Mouse (Mus musculus): ENCODE measurements around the gene Atf6. TPM values are rescaled to one million over a fixed set of nuclear protein-coding genes. Genes with fewer than 3 reads are reported as not detected.

Atf6 gene
- total RNA-seq, 1 experiment, result 33.2 TPM

DNA sequence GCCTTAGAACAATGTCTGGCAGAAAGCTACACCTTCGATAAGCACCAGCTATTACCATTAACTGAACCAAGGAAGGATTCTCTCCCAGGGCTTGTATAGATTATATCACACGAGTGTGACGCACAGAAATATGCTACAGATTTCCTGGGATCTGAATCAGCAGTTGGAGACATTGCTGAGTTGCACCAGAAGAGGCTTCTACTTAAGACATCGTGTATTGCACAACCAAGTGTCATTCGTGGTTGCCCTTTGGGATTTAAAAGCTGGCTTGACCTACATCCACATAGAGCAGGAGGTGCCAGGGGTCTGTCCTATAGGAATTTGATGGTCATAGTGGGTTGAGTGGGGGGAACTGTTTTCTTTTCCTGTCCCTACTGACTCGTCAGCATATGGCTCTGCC, 164.6 kb downstream of the Atf6 start:
- no peak for DNase-seq (ENCODE audit: low read depth, low spot score)
- in situ Hi-C loops (cut with MboI; ENCODE audit: low sequenced_read_pairs in 2 of 2, unreplicated experiment in 2 of 2), result no loop called here
- Histone ChIP-seq H3K4me3 (ENCODE audit: insufficient read depth in 1 of 2, low read depth in 1 of 2, low read length in 2 of 2, poor library complexity in 1 of 2, severe bottlenecking in 1 of 2) (no peak overlapping the region), H3K9ac (ENCODE audit: insufficient read depth, low read depth, low read length, poor library complexity, severe bottlenecking) (no peak overlapping the region), H3K4me1 (ENCODE audit: control insufficient read depth in 2 of 2, insufficient read depth in 2 of 2, low read length in 2 of 2, poor library complexity in 1 of 2) (no peaks in the 10 kb centered on the region), H3K27ac (ENCODE audit: insufficient read depth, low read depth, low read length, poor library complexity, severe bottlenecking) (no peak overlapping the region), H3K36me3 (ENCODE audit: control insufficient read depth, insufficient read depth, low read length, poor library complexity, severe bottlenecking) (no peaks in the 10 kb centered on the region; the same call in 1 of the 2 replicates), H3K9me3 (ENCODE audit: control insufficient read depth, insufficient read depth, low read depth, low read length) (no peaks in the 10 kb centered on the region)
- no peak for TF ChIP-seq MAFK (IDR thresholded peaks at IDR 0.05; ENCODE audit: insufficient read depth, low read depth, low read length)
- TF ChIP-seq HCFC1 (IDR thresholded peaks at IDR 0.05; ENCODE audit: borderline replicate concordance, insufficient read depth, low read length), result no peak
- TF ChIP-seq ZNF384 (IDR thresholded peaks at IDR 0.05; ENCODE audit: low read depth, low read length), result no peak
- TF ChIP-seq CHD2 (IDR thresholded peaks at IDR 0.05; ENCODE audit: low read depth, low read length), result no peak

DNA sequence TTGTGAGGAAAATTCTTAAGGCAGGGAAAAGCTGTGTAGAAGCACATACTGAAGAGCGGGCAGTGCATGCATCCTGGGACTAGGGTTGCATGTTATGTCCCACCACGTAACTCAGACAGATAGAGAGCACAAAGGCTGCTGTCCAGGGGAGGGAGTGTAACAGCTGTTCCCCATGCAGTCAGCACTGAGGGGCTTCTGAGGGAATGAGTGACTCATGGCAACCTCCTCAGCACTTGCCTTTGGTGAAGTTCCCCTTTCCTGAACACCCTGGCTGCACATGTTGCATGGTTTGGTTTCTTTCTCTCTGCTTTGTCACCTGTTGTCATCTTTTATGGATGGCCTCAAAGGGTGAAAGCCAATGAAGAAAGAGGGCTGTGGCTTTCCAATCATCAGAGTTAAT, 165.3 kb downstream of the Atf6 start:
- DNase-seq (ENCODE audit: low read depth, low spot score), result no peak
- H3K9ac ChIP-seq (ENCODE audit: insufficient read depth, low read depth, low read length, poor library complexity, severe bottlenecking), result no peak overlapping the region
- TF ChIP-seq MAFK (IDR thresholded peaks at IDR 0.05; ENCODE audit: insufficient read depth, low read depth, low read length), result no peak
- TF ChIP-seq HCFC1 (IDR thresholded peaks at IDR 0.05; ENCODE audit: borderline replicate concordance, insufficient read depth, low read length), result no peak
- no peak for TF ChIP-seq ZNF384 (IDR thresholded peaks at IDR 0.05; ENCODE audit: low read depth, low read length)
- TF ChIP-seq CHD2 (IDR thresholded peaks at IDR 0.05; ENCODE audit: low read depth, low read length), result no peak
- TF ChIP-seq ZC3H11A (IDR thresholded peaks at IDR 0.05; ENCODE audit: borderline replicate concordance, low read depth, low read length), result no peak
- H3K4me3 ChIP-seq (ENCODE audit: insufficient read depth in 1 of 2, low read depth in 1 of 2, low read length in 2 of 2, poor library complexity in 1 of 2, severe bottlenecking in 1 of 2), result no peak overlapping the region
- H3K36me3 ChIP-seq (ENCODE audit: control insufficient read depth, insufficient read depth, low read length, poor library complexity, severe bottlenecking), result no peaks in the 10 kb centered on the region
- no peak overlapping the region for H3K27ac ChIP-seq (ENCODE audit: insufficient read depth, low read depth, low read length, poor library complexity, severe bottlenecking)
- no peaks in the 10 kb centered on the region for H3K4me1 ChIP-seq (ENCODE audit: control insufficient read depth in 2 of 2, insufficient read depth in 2 of 2, low read length in 2 of 2, poor library complexity in 1 of 2)
- in situ Hi-C loops (cut with MboI; ENCODE audit: low sequenced_read_pairs in 2 of 2, unreplicated experiment in 2 of 2), result no loop called here
- H3K9me3 ChIP-seq (ENCODE audit: control insufficient read depth, insufficient read depth, low read depth, low read length), result no peaks in the 10 kb centered on the region

GRCm38 (mm10) chr1:170701582-170701981, 166.0 kb downstream of the Atf6 start:
- TF ChIP-seq ZC3H11A (IDR thresholded peaks at IDR 0.05; ENCODE audit: borderline replicate concordance, low read depth, low read length) (no peak), HCFC1 (IDR thresholded peaks at IDR 0.05; ENCODE audit: borderline replicate concordance, insufficient read depth, low read length) (no peak)
- no peak overlapping the region for H3K27ac ChIP-seq (ENCODE audit: insufficient read depth, low read depth, low read length, poor library complexity, severe bottlenecking)

GRCm38 (mm10) chr1:170701178-170701577, 166.4 kb downstream of the Atf6 start:
- TF ChIP-seq ZNF384 (IDR thresholded peaks at IDR 0.05; ENCODE audit: low read depth, low read length) (no peak), HCFC1 (IDR thresholded peaks at IDR 0.05; ENCODE audit: borderline replicate concordance, insufficient read depth, low read length) (no peak), MAFK (IDR thresholded peaks at IDR 0.05; ENCODE audit: insufficient read depth, low read depth, low read length) (no peak), CHD2 (IDR thresholded peaks at IDR 0.05; ENCODE audit: low read depth, low read length) (no peak), ZC3H11A (IDR thresholded peaks at IDR 0.05; ENCODE audit: borderline replicate concordance, low read depth, low read length) (no peak)
- Histone ChIP-seq H3K4me3 (ENCODE audit: insufficient read depth in 1 of 2, low read depth in 1 of 2, low read length in 2 of 2, poor library complexity in 1 of 2, severe bottlenecking in 1 of 2) (no peak overlapping the region), H3K36me3 (ENCODE audit: control insufficient read depth, insufficient read depth, low read length, poor library complexity, severe bottlenecking) (no peaks in the 10 kb centered on the region), H3K9ac (ENCODE audit: insufficient read depth, low read depth, low read length, poor library complexity, severe bottlenecking) (no peak overlapping the region), H3K9me3 (ENCODE audit: control insufficient read depth, insufficient read depth, low read depth, low read length) (no peaks in the 10 kb centered on the region), H3K27ac (ENCODE audit: insufficient read depth, low read depth, low read length, poor library complexity, severe bottlenecking) (no peak overlapping the region), H3K4me1 (ENCODE audit: control insufficient read depth in 2 of 2, insufficient read depth in 2 of 2, low read length in 2 of 2, poor library complexity in 1 of 2) (no peaks in the 10 kb centered on the region)
- no peak for DNase-seq (ENCODE audit: low read depth, low spot score)
- in situ Hi-C loops (cut with MboI; ENCODE audit: low sequenced_read_pairs in 2 of 2, unreplicated experiment in 2 of 2), result no loop called here

More at GRCm38 (mm10) chr1:170701582-170701981, 166.0 kb downstream of the Atf6 start:
- in situ Hi-C loops (cut with MboI; ENCODE audit: low sequenced_read_pairs in 2 of 2, unreplicated experiment in 2 of 2), result no loop called here
- H3K36me3 ChIP-seq (ENCODE audit: control insufficient read depth, insufficient read depth, low read length, poor library complexity, severe bottlenecking), result no peaks in the 10 kb centered on the region
- no peak for DNase-seq (ENCODE audit: low read depth, low spot score)
- no peak overlapping the region for H3K4me3 ChIP-seq (ENCODE audit: insufficient read depth in 1 of 2, low read depth in 1 of 2, low read length in 2 of 2, poor library complexity in 1 of 2, severe bottlenecking in 1 of 2)
- no peak overlapping the region for H3K9ac ChIP-seq (ENCODE audit: insufficient read depth, low read depth, low read length, poor library complexity, severe bottlenecking)
- no peaks in the 10 kb centered on the region for H3K4me1 ChIP-seq (ENCODE audit: control insufficient read depth in 2 of 2, insufficient read depth in 2 of 2, low read length in 2 of 2, poor library complexity in 1 of 2)
- no peaks in the 10 kb centered on the region for H3K9me3 ChIP-seq (ENCODE audit: control insufficient read depth, insufficient read depth, low read depth, low read length)

GRCm38 (mm10) chr1:170700496-170701027, 167.0 kb downstream of the Atf6 start:
- no peaks in the 10 kb centered on the region for H3K4me1 ChIP-seq (ENCODE audit: control insufficient read depth in 2 of 2, insufficient read depth in 2 of 2, low read length in 2 of 2, poor library complexity in 1 of 2)
- no peak for DNase-seq (ENCODE audit: low read depth, low spot score)
- H3K4me3 ChIP-seq (ENCODE audit: insufficient read depth in 1 of 2, low read depth in 1 of 2, low read length in 2 of 2, poor library complexity in 1 of 2, severe bottlenecking in 1 of 2), result no peak overlapping the region
- TF ChIP-seq MAFK (IDR thresholded peaks at IDR 0.05; ENCODE audit: insufficient read depth, low read depth, low read length) (no peak), ZC3H11A (IDR thresholded peaks at IDR 0.05; ENCODE audit: borderline replicate concordance, low read depth, low read length) (no peak), ZNF384 (IDR thresholded peaks at IDR 0.05; ENCODE audit: low read depth, low read length) (no peak), HCFC1 (IDR thresholded peaks at IDR 0.05; ENCODE audit: borderline replicate concordance, insufficient read depth, low read length) (no peak), CHD2 (IDR thresholded peaks at IDR 0.05; ENCODE audit: low read depth, low read length) (no peak)
- no peak overlapping the region for H3K27ac ChIP-seq (ENCODE audit: insufficient read depth, low read depth, low read length, poor library complexity, severe bottlenecking)
- H3K36me3 ChIP-seq (ENCODE audit: control insufficient read depth, insufficient read depth, low read length, poor library complexity, severe bottlenecking), result no peaks in the 10 kb centered on the region
- in situ Hi-C loops (cut with MboI; ENCODE audit: low sequenced_read_pairs in 2 of 2, unreplicated experiment in 2 of 2), result no loop called here
- H3K9ac ChIP-seq (ENCODE audit: insufficient read depth, low read depth, low read length, poor library complexity, severe bottlenecking), result no peak overlapping the region
- H3K9me3 ChIP-seq (ENCODE audit: control insufficient read depth, insufficient read depth, low read depth, low read length), result no peaks in the 10 kb centered on the region
